Mouse (Mus musculus): ENCODE results near the gene Zbtb48.
A peak's percentile ranks its signal among the peaks of the same experiment; 100 is the strongest.

Gene Zbtb48

GRCm38 (mm10) chr4:152029997-152030396, 2.5 kb upstream of the Zbtb48 start:
- DNase-seq (ENCODE audit: low read depth, low spot score) = no peak

DNA sequence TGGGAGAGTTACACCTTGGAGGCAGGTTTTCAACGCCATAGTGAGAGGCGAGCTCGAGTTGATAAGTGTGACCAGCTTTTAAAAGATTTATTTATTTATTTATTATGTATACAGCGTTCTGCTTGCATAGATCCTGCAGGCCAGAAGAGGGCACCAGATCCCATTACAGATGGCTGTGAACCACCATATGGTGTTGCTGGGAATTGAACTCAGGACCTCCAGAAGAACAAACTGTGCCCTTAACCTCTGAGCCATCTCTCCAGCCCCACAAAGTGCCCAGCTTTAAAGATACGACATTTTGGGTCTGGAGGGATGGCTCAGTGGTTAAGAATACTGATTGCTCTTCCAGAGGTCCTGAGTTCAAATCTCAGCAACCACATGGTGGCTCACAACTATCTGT, 1.6 kb upstream of the Zbtb48 start:
- no peak for DNase-seq (ENCODE audit: low read depth, low spot score)

DNA sequence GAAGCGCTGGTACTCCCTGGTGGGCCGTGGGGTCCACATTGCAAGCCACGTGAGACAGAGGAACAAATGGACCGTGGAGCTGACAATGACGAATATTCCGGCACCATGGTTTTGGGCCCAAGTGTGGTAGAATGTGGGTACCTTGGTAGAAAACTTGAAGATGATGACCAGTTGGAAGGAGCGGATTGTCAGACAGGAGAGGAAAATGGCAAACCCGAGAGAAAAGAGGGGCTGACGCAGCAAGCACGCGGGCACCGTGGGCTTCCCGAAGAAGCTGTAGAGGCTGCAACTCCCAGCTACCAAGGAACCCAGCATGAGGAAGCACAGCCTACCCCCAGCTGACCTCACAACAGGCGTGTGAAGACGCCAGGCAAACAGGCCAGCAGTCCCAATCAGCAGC, 985 bp upstream of the Zbtb48 start:
- no peak for DNase-seq (ENCODE audit: low read depth, low spot score)

GRCm38 (mm10) chr4:152026751-152027508, 541 bp downstream of the Zbtb48 start:
- peak; percentile 48 for DNase-seq (ENCODE audit: low read depth, low spot score)

DNA sequence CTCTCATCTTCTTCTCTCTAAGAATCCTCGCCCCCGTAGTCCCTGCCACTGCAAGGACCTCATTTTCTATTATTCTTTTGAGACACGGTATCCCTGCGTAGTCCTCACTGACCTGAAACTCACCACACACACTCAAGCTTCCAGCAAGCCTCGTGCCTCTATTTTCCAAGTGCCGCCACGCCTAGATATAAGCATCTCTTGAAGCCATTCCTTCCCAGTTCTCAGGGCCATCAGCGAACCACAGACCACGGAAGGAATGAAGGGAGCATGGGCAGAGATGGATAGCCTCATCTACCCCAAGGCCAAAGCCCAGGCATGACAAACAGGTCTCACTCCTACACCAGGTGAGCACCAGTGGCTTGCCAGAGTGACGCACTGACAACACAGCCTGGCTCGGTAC, 2.9 kb downstream of the Zbtb48 start:
- no peak for DNase-seq (ENCODE audit: low read depth, low spot score)

DNA sequence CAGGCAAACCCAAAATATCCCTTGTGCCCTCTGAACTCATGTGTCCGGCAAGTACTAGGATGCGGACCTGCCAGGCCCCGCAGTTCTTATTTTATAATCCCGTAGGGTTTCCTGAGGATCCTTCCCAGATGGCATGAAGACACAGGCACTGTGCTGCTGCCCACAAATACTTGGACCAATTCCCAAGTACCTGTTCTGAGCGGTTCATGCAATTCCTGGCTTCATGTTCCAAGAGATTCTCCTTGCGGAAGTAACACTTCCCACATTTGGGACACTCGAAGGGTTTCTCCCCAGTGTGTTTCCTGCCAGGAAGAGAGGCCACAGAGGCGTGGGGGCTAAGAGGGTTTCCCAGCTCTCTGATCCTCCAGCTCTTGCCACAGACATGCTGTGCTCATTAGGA, 5.0 kb downstream of the Zbtb48 start:
- no peak for DNase-seq (ENCODE audit: low read depth, low spot score)

DNA sequence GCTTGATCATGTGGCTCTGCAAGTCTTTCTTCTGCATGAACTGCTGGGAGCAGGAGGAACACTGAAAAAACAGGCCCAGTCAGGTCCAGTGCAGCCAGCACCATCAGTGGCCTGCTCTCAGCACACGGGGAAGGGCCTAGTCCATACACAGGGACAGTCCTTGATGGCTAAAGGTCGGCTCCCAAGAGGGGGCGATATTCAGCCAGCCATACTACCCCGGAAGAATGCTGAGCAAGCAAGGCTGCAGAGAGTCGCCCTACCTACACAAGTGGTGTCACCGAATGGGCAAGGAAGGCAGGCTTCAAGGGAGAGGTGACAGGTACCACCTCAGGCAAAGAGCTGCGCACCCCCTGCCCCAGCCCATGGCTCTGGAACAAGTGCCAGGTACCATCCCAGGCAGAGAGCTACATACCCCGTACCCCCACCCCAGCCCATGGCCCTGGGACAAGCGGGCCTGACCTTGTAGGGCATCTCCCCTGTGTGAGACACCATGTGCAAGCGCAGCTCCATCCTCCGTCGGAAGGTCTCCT, 5.8 kb downstream of the Zbtb48 start:
- no peak for DNase-seq (ENCODE audit: low read depth, low spot score)

- DNase-seq (ENCODE audit: low read depth, low spot score) = no peak
Measured at GRCm38 (mm10) chr4:152020024-152020423, 7.4 kb downstream of the Zbtb48 start.

DNA sequence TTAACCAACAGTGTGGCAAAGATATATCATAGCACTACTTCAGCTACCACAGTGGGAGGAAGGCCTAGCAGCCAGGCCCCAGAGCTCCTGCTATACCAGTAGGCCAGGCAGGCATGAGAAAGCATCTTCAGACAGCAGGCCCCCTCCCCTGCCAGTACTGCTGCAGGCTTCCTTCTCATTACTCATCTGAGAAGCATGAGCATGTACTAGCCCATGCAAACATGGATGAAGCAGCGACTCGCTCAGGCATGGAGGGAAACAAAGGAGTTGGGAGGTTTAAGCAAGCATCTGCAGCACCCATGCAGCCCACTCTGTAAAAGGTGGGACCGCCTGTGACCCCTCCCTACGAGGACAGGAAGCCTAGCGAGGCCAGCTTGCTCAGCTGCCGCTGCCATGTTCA, 8.4 kb downstream of the Zbtb48 start:
- DNase-seq (ENCODE audit: low read depth, low spot score) = no peak

- DNase-seq (ENCODE audit: low read depth, low spot score) = no peak
Measured at GRCm38 (mm10) chr4:152013036-152013813, 14.2 kb downstream of the Zbtb48 start.

DNA sequence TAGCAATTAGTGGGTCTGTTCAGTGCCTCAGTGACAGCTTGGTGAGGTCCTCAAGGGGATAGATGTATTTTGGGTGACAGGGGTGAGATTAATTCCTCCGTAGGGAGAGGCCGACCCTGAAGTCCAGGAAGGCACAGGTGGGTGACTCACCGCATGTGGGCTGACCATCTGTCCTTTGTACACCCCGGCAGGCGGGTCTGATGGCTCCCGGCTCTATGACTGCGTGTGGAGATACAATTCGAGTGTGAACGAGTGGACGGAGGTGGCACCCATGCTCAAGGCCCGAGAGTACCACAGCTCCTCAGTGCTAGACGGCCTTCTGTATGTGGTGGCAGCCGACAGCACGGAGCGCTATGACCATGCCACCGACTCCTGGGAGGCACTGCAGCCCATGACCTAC, 15.4 kb downstream of the Zbtb48 start:
- DNase-seq (ENCODE audit: low read depth, low spot score) = no peak

DNA sequence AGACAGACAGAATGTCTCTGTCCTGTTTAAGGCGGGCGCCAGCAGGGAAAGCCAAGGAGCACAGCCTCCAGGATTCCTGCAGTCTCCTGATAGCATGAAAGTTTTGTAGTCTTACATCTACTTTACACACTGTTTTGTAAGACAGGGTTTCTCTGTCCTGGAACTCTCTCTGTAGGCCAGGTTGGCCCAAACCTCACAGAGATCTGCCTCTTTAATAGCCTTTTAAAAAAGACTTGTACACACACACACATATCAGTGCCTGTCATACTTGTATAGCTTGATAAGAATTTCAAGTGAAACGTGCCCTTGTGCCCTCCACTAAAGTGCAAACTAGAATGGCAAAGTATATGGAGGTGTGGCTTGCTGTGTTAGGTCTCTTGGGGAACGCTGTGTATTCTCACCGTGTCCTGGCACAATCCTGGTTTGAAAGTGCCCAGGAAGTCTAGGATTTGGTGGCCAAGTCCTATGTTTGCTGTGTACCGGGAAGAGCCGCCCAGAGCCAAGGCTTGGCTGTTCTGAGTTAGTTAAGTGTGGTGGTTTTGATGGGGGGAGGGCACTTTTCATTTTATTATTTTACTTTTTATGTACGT, 16.2 kb downstream of the Zbtb48 start:
- DNase-seq (ENCODE audit: low read depth, low spot score) = no peak

GRCm38 (mm10) chr4:152010707-152011134, 16.8 kb downstream of the Zbtb48 start:
- no peak for DNase-seq (ENCODE audit: low read depth, low spot score)

DNA sequence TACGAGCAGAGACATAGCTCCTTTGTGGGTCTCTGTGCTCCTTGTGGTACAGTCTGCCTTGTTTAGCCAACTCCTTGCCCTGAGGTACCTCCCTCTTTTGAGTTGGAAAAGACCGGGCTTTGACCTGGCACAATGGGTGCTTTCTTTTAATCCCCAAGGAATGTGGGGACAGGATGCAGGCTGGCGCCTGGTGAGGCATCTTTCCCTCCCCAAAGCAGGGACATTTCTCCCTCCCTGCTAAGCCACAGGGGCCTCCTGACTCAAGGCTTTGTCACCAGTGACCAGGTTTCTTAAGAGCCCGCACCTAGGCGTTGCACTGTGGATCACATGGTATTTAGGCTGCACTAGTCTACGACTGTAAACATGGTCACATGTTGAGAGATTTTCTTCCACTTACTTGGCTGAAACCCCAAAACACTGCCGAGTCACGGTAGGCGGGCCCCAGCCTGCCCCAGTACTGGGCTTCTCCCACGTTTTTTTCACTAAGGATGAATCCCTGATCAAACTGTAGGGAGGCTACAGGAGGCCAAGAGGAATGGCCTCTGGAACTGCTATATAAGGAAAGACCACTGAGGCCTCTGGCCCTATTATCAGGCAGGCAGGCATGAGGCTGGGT, 17.3 kb downstream of the Zbtb48 start:
- no peak for DNase-seq (ENCODE audit: low read depth, low spot score)

DNA sequence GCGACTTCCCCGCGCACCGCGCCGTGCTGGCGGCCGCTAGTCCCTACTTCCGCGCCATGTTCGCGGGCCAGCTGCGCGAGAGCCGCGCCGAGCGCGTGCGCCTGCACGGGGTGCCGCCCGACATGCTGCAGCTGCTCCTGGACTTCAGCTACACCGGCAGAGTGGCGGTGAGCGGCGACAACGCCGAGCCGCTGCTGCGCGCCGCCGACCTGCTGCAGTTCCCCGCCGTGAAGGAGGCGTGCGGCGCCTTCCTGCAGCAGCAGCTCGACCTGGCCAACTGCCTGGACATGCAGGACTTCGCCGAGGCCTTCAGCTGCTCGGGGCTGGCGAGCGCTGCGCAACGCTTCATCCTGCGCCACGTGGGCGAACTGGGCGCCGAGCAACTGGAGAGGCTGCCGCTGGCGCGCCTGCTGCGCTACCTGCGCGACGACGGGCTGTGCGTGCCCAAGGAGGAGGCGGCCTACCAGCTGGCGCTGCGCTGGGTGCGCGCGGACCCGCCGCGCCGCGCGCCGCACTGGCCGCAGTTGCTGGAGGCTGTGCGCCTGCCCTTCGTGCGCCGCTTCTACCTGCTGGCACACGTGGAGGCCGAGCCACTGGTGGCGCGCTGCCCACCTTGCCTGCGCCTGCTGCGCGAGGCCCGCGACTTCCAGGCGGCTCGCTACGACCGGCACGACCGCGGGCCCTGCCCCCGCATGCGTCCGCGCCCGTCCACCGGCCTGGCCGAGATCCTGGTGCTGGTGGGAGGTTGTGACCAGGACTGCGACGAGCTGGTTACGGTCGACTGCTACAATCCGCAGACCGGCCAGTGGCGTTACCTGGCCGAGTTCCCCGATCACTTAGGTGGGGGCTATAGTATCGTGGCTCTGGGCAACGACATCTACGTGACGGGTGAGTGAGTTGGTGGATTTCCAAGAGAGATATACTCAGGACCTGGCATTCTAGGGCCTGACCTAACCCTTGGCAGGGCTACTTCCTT, 18.1 kb downstream of the Zbtb48 start:
- no peak for DNase-seq (ENCODE audit: low read depth, low spot score)

GRCm38 (mm10) chr4:152008622-152009075, 18.8 kb downstream of the Zbtb48 start, which contains the start of gene Klhl21:
Gene Klhl21 (plus strand): TSS chr4:152008803.
- DNase-seq (ENCODE audit: low read depth, low spot score) = peak; percentile 91

DNA sequence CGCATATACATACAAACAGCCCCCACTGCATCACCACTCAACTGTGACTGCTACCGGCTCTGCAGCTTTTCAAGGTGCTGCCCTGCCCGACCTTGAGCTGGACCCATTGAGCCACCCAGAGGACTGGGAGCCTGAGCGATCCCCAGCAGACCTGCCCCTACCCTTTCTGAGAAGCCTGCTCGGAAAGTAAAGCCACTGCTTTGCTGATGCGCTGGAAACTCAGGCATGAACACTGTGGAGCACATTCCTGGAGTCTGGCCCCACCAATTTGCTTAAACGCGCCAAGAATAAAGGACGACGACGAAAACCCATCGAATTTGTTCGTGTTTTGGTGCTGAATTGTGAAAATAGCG, 19.3 kb downstream of the Zbtb48 start:
- no peak for DNase-seq (ENCODE audit: low read depth, low spot score)

DNA sequence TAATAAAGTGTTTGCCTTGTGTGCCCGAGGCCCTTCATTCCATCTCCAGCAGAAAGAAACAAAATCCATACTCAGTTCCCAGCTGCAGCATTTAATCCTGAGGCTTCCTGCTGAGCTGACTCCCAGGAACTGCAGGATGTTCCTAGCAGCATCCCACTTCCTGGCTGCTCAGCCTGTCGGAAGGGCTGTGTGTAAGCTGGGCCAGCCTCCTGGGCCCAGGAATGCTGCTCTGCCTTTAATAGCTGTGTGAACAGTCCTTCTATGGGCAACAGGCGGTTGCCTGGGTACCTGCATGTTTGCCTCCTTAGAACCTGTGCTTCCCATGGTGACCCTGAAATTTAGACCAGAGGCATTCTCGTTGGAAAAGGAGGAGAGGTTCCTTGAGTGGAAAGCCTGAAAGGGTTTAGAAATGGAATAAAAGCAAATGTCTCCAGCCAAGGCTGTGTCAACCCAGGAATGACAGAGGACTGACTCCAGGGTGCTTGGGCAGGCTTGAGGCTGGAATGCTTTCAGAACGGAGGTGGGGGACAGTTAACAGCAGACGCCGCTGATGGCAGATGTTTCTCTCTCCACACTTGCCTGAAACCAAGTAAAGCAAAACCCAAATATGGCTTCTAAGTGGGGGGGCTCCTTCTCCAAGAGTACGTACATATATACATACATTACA, 19.9 kb downstream of the Zbtb48 start:
- no peak for DNase-seq (ENCODE audit: low read depth, low spot score)

- DNase-seq (ENCODE audit: low read depth, low spot score) = no peak
Measured at GRCm38 (mm10) chr4:152006812-152007211, 20.7 kb downstream of the Zbtb48 start.

- no peak for DNase-seq (ENCODE audit: low read depth, low spot score)
Measured at GRCm38 (mm10) chr4:152006137-152006536, 21.3 kb downstream of the Zbtb48 start.

Data from ES-CJ7 (cell line).